Mouse (Mus musculus) kidney, adult 2 months (tissue): Measurements from ENCODE around the gene Zfp811.

ENCODE experiments used
- CTCF ChIP-seq: fragments of 200-500 bp; conservative IDR thresholded peaks from 2 replicates; pipeline ENCODE4 v1.5.1; 2011; ENCODE audit warnings: low read depth, mild to moderate bottlenecking, control low read depth, low read length, moderate library complexity, mixed read lengths; ENCODE audit not compliant: insufficient read depth, insufficient read length
- POLR2A ChIP-seq: fragments of 200-500 bp; IDR thresholded peaks from one replicate; pipeline ENCODE4 v1.6.1; 2011; ENCODE audit warnings: low read depth, low read length, control low read depth

DNA sequence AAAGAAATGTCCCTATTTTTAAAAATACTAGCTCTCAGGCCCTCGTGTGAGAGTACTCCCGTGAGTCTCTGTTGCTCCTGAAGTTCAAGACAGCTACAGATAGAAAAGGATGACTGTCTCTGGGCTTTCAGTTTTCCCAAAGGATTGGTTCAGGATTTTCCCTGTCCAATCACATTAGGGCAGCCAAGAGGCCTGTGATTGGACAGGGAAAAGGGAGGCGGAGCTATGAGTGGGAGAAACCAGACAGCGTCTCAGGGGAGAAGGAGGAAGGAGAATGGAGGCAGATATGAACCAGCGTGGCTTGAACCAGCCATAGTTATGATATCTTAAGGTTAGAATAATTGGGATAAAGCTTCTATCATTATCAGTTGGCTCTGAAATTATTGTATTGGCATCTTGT is 59.1 kb downstream of the Zfp811 start:
- TF ChIP-seq CTCF = no peak
- no peak for TF ChIP-seq POLR2A
